Mouse (Mus musculus) heart, embryonic 11.5 days (tissue): ENCODE measurements at regions not wholly inside any gene's neighbourhood (a gene's known extent, or its start where the extent isn't known, plus 50 kb on each side); places are given as distances from the start of the nearest gene placed in this dataset.

Experiments
- ATAC-seq: fragments of 200-750 bp; cut with Nextera tagmentation; replicated peaks from 2 replicates; pipeline ENCODE4 v1.8.0; 2017; ENCODE audit warnings: moderate library complexity; ENCODE audit not compliant: insufficient number of reproducible peaks, low FRiP score, low TSS enrichment
- H3K27ac ChIP-seq: fragments of 300-500 bp; sonication (generic); 2 replicates; pipeline ENCODE4 v1.5.1; 2014; ENCODE audit warnings: mild to moderate bottlenecking, low read depth, low read length
- H3K27me3 ChIP-seq: fragments of 300-500 bp; sonication (generic); 2 replicates; pipeline ENCODE4 v1.6.1; 2014; ENCODE audit warnings: mild to moderate bottlenecking, low read length, mixed read lengths; ENCODE audit not compliant: control insufficient read depth, insufficient read depth
- H3K36me3 ChIP-seq: fragments of 300-500 bp; sonication (generic); 2 replicates; pipeline ENCODE4 v1.6.1; 2014; ENCODE audit warnings: mild to moderate bottlenecking, low read length, moderate library complexity, mixed read lengths; ENCODE audit not compliant: control insufficient read depth, insufficient read depth
- H3K4me1 ChIP-seq: fragments of 300-500 bp; sonication (generic); 2 replicates; pipeline ENCODE4 v1.6.1; 2014; ENCODE audit warnings: low read length; ENCODE audit not compliant: control insufficient read depth, insufficient read depth
- H3K4me2 ChIP-seq: fragments of 300-500 bp; sonication (generic); 2 replicates; pipeline ENCODE4 v1.6.1; 2014; ENCODE audit warnings: mild to moderate bottlenecking, moderate library complexity
- H3K4me3 ChIP-seq: fragments of 300-500 bp; sonication (generic); 2 replicates; pipeline ENCODE4 v1.5.1; 2014; ENCODE audit warnings: low read depth, low read length
- H3K9ac ChIP-seq: fragments of 300-500 bp; sonication (generic); 2 replicates; pipeline ENCODE4 v1.6.1; 2014; ENCODE audit warnings: mild to moderate bottlenecking, low read depth, low read length, moderate library complexity
- H3K9me3 ChIP-seq: fragments of 300-500 bp; sonication (generic); replicated peaks from 2 replicates; pipeline ENCODE4 v1.6.1; 2016; ENCODE audit warnings: low read length; ENCODE audit not compliant: control insufficient read depth
- whole genome bisulfite sequencing: fragments of 180-500 bp; shearing (Covaris S2); extraction: QIAGEN DNeasy Blood & Tissue Kit; methylation state at CpG from one replicate; pipeline ENCODE4 v1.1.7; 2014; ENCODE audit not compliant: insufficient replicate concordance; 5-methylcytosine and 5-hydroxymethylcytosine counted together

DNA sequence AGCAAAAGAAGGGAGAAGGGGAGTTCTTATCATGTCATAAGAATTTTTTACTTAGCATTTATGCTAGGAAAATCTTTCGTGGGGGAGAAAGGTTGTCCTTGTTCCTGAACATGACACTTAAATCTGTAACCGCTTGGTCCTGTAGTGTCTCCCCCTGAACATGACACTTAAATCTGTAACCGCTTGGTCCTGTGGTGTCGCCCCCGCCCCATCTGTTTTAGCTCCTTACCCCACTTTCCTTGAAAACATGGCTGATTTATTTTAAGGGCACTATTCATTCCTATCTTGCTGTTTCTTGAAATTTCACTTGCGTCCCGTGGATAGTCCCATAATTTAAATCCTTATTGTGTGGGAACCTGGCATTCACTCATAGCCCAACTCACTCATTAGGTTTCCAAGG is 82.2 kb downstream of the Rap2a start:
- 88% methylated on average over 7 of the region's 7 CpGs for WGBS
- ATAC-seq, result no peak
- Histone ChIP-seq H3K4me2 (no peak overlapping the region), H3K27me3 (no peaks in the 10 kb centered on the region), H3K4me1 (no peaks in the 10 kb centered on the region), H3K27ac (no peak overlapping the region), H3K9ac (no peak overlapping the region), H3K4me3 (no peak overlapping the region), H3K9me3 (no peaks in the 10 kb centered on the region), H3K36me3 (no peaks in the 10 kb centered on the region; the same call in 1 of the 2 replicates)

DNA sequence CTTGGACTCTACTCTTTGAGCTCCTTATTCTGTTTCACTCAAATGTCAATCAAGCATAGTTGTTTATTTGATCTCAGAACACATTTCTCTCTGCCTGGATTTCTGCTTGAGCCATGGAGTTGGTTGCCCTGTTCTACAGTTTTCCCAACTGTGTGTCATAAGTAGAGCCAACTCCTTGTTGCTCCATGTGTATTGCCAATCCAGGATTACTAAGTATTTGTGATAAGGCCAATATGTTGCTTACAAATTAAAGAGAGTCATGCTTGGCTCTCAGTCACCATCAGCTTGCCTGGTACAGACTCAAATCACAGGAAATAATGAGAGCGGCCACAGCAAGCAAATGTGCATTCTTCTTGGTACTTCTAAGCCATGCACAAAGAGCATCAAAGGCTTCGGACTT is 82.7 kb downstream of the Rap2a start:
- H3K4me1 ChIP-seq, result no peaks in the 10 kb centered on the region
- ATAC-seq, result no peak
- 93% methylated on average over 2 of the region's 2 CpGs for WGBS

DNA sequence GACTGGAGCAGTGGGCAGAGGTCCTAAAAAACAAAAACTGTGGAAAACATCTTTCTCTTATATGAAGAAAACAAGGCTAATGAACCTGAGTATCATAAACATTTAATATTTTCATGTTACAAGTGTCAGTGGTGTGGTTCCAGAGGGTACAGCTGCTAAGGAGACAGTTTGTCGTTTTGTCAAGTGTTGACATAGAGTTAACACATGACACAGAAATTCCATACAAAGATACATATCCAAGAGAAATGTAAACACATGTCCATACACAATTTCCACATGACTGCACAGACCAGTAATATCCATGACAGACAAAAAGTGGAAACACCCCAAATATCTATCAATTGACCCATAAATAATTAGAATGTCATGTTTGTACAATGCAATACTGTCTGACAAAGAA is 88.7 kb downstream of the Rap2a start:
- no peak overlapping the region for H3K27ac ChIP-seq
- H3K4me3 ChIP-seq, result no peak overlapping the region
- no peaks in the 10 kb centered on the region for H3K27me3 ChIP-seq
- no peak for ATAC-seq
- no peaks in the 10 kb centered on the region; the same call in none of the 2 replicates for H3K4me1 ChIP-seq
- H3K36me3 ChIP-seq, result no peaks in the 10 kb centered on the region; the same call in 1 of the 2 replicates
- H3K9me3 ChIP-seq, result no peaks in the 10 kb centered on the region
- H3K4me2 ChIP-seq, result no peak overlapping the region
- H3K9ac ChIP-seq, result no peak overlapping the region
- WGBS, result 57% methylated on average over 1 of the region's 1 CpGs

More for the DNA sequence above, 82.7 kb downstream of the Rap2a start:
- Histone ChIP-seq H3K27me3 (no peaks in the 10 kb centered on the region), H3K9ac (no peak overlapping the region), H3K9me3 (no peaks in the 10 kb centered on the region), H3K4me2 (no peak overlapping the region), H3K27ac (no peak overlapping the region), H3K4me3 (no peak overlapping the region), H3K36me3 (no peaks in the 10 kb centered on the region; the same call in 1 of the 2 replicates)

DNA sequence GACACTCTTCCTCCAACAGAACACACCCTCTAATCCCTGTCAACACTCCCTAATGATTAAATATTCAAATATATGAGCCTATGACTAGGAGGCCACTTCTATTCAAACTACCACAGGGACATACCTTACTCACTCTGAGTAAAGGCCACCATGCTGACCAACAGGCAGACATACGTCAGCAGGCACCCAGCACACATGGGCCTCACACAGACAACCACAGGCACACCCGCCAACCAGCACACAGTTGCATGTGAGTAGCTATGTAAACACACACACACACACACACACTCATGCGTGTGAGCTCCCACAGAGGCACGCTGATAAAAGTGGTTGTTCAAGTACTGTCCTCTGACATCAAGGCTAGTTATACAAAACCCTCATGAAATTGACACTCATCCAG is 89.8 kb downstream of the Rap2a start:
- H3K4me3 ChIP-seq, result no peak overlapping the region
- ATAC-seq, result no peak
- no peaks in the 10 kb centered on the region for H3K27me3 ChIP-seq
- H3K27ac ChIP-seq, result no peak overlapping the region
- H3K4me2 ChIP-seq, result no peak overlapping the region
- H3K9ac ChIP-seq, result no peak overlapping the region
- 86% methylated on average over 4 of the region's 4 CpGs for WGBS
- H3K36me3 ChIP-seq, result no peaks in the 10 kb centered on the region; the same call in 1 of the 2 replicates
- no peaks in the 10 kb centered on the region for H3K9me3 ChIP-seq
- H3K4me1 ChIP-seq, result no peaks in the 10 kb centered on the region; the same call in none of the 2 replicates

DNA sequence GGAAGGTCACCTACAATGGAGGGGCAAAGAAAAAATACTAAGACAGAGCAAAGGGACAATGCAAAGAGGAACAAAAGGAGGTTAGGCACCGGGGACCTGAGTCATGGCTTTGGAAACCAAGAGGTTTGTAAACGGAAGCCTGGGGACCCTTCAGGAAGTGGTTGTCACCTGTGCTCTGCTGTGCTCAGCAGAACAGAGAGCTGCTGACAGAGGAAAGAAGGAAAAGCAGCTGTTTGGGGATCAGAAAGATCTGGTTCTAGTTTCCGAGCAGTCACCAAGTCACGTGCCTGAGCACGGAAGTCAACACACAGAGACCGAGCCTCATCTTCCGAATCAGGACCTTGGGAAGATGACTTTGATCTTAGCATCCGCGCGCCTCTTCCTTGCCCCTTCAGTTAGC is 94.0 kb downstream of the Rap2a start:
- Histone ChIP-seq H3K4me2 (no peak overlapping the region), H3K27me3 (no peaks in the 10 kb centered on the region), H3K4me3 (no peak overlapping the region), H3K27ac (no peak overlapping the region), H3K36me3 (no peaks in the 10 kb centered on the region), H3K9ac (no peak overlapping the region), H3K9me3 (no peaks in the 10 kb centered on the region), H3K4me1 (no peaks in the 10 kb centered on the region; the same call in none of the 2 replicates)
- no peak for ATAC-seq
- WGBS, result 62% methylated on average over 10 of the region's 10 CpGs

DNA sequence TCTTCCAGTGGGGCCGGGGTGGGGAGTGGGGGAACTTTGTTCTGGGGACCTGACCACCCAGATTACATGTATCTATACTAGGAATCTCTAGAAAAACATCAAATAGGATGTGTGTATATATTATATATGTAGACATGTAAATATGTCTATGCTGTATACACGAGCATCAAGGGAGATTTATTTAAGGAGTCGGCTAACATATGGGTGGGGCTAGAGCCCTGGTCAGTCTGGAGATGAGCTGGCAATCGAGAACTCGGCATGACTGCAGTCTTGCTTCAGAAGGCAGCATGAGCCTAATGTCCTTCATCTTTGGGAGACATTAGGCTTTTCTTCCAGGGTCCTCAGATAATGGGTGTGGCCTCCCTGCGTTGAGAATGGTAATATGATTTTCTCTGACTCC is 97.0 kb downstream of the Rap2a start:
- ATAC-seq, result no peak
- Histone ChIP-seq H3K36me3 (no peaks in the 10 kb centered on the region), H3K9me3 (no peaks in the 10 kb centered on the region), H3K9ac (no peak overlapping the region), H3K4me1 (no peaks in the 10 kb centered on the region; the same call in none of the 2 replicates), H3K4me3 (no peak overlapping the region), H3K4me2 (no peak overlapping the region), H3K27me3 (no peaks in the 10 kb centered on the region), H3K27ac (no peak overlapping the region)
- 78% methylated on average over 6 of the region's 6 CpGs for WGBS

DNA sequence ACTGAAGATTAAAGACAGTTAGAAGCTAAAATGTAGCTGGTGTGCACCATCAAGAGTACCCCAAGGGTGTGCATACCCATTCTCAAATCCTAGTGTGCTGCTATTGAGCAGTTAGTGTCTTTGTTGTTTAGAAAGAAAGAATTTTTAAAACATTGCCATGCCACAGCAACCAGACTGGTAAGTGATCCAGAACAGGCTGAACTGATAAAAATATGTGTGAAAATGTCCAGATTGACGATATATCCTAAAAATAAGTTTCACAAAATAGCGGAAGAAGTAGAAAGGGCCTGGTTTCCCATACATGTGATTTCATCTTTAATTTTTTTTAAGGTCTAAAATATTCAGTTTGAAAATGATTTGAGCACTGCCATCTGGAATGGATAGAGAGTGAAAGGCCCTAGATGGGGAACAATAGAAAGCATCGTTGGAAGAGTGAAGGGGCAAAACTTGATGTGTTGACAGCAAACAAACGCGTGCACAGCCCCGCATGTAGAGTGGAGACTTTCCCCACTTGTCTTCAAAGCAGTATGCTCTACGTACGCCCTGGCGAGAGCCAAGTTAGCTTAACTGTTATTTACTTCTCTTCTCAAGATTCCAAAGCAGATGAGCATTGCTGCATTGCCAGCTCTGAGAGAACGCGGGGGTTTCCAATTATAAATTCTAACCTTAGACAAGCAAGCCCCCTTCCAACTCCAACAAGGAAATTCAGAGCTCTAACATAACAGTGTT is 100.3 kb downstream of the Rap2a start:
- no peak overlapping the region for H3K9ac ChIP-seq
- H3K4me3 ChIP-seq, result no peak overlapping the region
- no peaks in the 10 kb centered on the region for H3K4me1 ChIP-seq
- no peak for ATAC-seq
- no peaks in the 10 kb centered on the region for H3K9me3 ChIP-seq
- no peak overlapping the region for H3K4me2 ChIP-seq
- H3K36me3 ChIP-seq, result no peaks in the 10 kb centered on the region
- no peak overlapping the region for H3K27ac ChIP-seq
- no peaks in the 10 kb centered on the region for H3K27me3 ChIP-seq
- WGBS, result 77% methylated on average over 11 of the region's 11 CpGs

DNA sequence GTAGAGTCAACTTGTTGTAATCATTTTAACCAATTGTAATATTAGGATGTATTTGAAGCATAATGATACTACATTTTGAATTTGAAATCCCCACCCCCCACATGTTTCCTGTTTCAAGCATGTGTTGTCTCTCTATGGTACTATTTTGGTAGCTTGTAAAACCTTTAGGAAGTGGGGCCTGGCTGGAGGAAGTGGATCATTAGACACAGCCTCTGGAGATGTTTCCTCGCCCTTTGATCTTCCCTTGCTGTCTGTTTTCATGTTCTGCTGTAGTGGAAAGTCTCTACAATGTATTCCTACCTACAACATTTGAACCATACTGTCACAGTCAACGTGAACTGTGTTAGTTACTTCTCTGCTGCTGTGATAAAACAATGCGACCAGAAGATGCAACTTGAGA is 105.6 kb downstream of the Rap2a start:
- Histone ChIP-seq H3K4me2 (no peak overlapping the region), H3K27ac (no peak overlapping the region), H3K36me3 (no peaks in the 10 kb centered on the region), H3K27me3 (no peaks in the 10 kb centered on the region), H3K4me3 (no peak overlapping the region), H3K4me1 (no peaks in the 10 kb centered on the region), H3K9ac (no peak overlapping the region), H3K9me3 (no peaks in the 10 kb centered on the region)
- ATAC-seq, result no peak
- 65% methylated on average over 3 of the region's 3 CpGs for WGBS

DNA sequence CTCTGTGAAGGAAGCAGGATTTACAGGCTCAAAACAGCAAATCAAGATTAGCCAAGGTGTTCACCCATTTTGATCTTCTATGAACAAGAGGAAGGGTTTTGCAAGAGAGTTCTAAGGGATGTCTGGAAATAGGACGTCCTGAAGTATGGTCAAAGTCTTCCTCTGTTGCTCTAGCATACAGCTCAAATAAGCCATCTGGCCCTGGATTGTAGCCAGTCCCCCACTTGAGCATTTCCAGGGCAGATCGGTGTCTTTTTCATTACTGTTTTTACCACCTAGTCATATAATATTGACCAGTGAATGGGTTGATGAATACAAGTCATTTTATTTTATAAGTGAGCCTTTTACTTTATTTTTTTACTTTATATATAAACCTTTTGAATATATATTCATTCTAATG is 113.9 kb downstream of the Rap2a start:
- Histone ChIP-seq H3K4me3 (no peak overlapping the region), H3K36me3 (no peaks in the 10 kb centered on the region), H3K27ac (no peak overlapping the region), H3K4me2 (no peak overlapping the region), H3K9ac (no peak overlapping the region), H3K4me1 (no peaks in the 10 kb centered on the region), H3K27me3 (no peaks in the 10 kb centered on the region), H3K9me3 (no peaks in the 10 kb centered on the region)
- no peak for ATAC-seq
- 70% methylated on average over 2 of the region's 2 CpGs for WGBS
